Mouse (Mus musculus) left cerebral cortex, adult 2 months (tissue): Measurements from ENCODE around the gene Ier5l. TPM values are rescaled to one million over a fixed set of nuclear protein-coding genes. Genes with fewer than 3 reads are reported as not detected.
A peak's percentile ranks its signal among the peaks of the same experiment; 100 is the strongest.

Experiments used
- DNase-seq, 2 experiments: peaks; one replicate each; pipeline ENCODE4 v3.0.0; 2021 to 2022; ENCODE audit warnings: low spot score in 2 of 2, mixed read lengths in 1 of 2; ENCODE audit errors: extremely low spot score in 1 of 2
- H3K27ac ChIP-seq: fragments of 200-600 bp; 2 replicates; pipeline ENCODE4 v1.8.1; 2022
- H3K4me3 ChIP-seq: fragments of 200-600 bp; 2 replicates; pipeline ENCODE4 v1.8.1; 2022
- CTCF ChIP-seq: fragments of 200-600 bp; IDR thresholded peaks from 2 replicates; pipeline ENCODE4 v1.8.1; 2022; ENCODE audit warnings: antibody characterized with exemption, mild to moderate bottlenecking, moderate library complexity
- intact Hi-C: fragments of 180-260 bp; cut with DNase I; formaldehyde crosslinking; loops from one replicate; pipeline ENCODE4 v1.15.1; 2025
- total RNA-seq, 2 experiments: library from RNA; stranded (reverse); gene quantifications; 2 replicates each; pipeline ENCODE4 v1.2.3; 2021

The Ier5l gene
- total RNA-seq, 2 experiments from 2014 or later = 20.9 to 25.3 TPM

- DNase-seq = peak in 1 of 2 experiments; percentile 25
- Histone ChIP-seq H3K4me3 (no peak overlapping the region), H3K27ac (peak overlapping the region; percentile 24; the same call in 1 of the 2 replicates)
- intact Hi-C loops = no loop called here
- no peak for TF ChIP-seq CTCF
Measured at GRCm38 (mm10) chr2:30487597-30487996, 13.6 kb upstream of the Ier5l start.

- no peak for TF ChIP-seq CTCF
- intact Hi-C loops = no loop called here
- DNase-seq = no peak
- H3K4me3 ChIP-seq = no peak overlapping the region
- H3K27ac ChIP-seq = no peak overlapping the region
Measured at GRCm38 (mm10) chr2:30478526-30478925, 4.5 kb upstream of the Ier5l start.

- intact Hi-C loops = no loop called here
- no peak for TF ChIP-seq CTCF
- DNase-seq = no peak
- H3K27ac ChIP-seq = no peak overlapping the region
- H3K4me3 ChIP-seq = no peak overlapping the region
Measured at GRCm38 (mm10) chr2:30476241-30476640, 2.2 kb upstream of the Ier5l start.

- TF ChIP-seq CTCF = no peak
- intact Hi-C loops = no loop called here
- Histone ChIP-seq H3K27ac (no peak overlapping the region), H3K4me3 (no peak overlapping the region)
- no peak for DNase-seq
Measured at GRCm38 (mm10) chr2:30475457-30475856, 1.4 kb upstream of the Ier5l start.

GRCm38 (mm10) chr2:30474776-30475175, 757 bp upstream of the Ier5l start:
- no peak overlapping the region for H3K27ac ChIP-seq
- no peak for TF ChIP-seq CTCF
- DNase-seq = no peak
- no peak overlapping the region for H3K4me3 ChIP-seq
- intact Hi-C loops = loop anchor here (5.0 kb wide), 2 partner anchors 138 to 298 kb away; no protein-coding TSS in a partner anchor

GRCm38 (mm10) chr2:30473431-30474031, 488 bp downstream of the Ier5l start:
- DNase-seq = peak; percentile 68
- intact Hi-C loops = loop anchor here (1.0 to 5.0 kb wide), 4 partner anchors 120 to 299 kb away; no protein-coding TSS in a partner anchor
- no peak for TF ChIP-seq CTCF
- H3K4me3 ChIP-seq = peak overlapping the region; percentile 83
- H3K27ac ChIP-seq = peak overlapping the region; percentile 98

- peak overlapping the region; percentile 83 for H3K4me3 ChIP-seq
- TF ChIP-seq CTCF = no peak
- DNase-seq = peak; percentile 41 to 50
- intact Hi-C loops = loop anchor here (1.0 to 5.0 kb wide), 4 partner anchors 120 to 299 kb away; no protein-coding TSS in a partner anchor
- peak overlapping the region; percentile 98 for H3K27ac ChIP-seq
Measured at GRCm38 (mm10) chr2:30472731-30473351, 1.2 kb downstream of the Ier5l start.

GRCm38 (mm10) chr2:30471795-30472720, 2.0 kb downstream of the Ier5l start:
- peak; percentile 73 to 79 for DNase-seq
- no peak; the same call in 1 of the 2 replicates for TF ChIP-seq CTCF
- peak overlapping the region; percentile 98 for H3K27ac ChIP-seq
- intact Hi-C loops = loop anchor here (1.0 to 5.0 kb wide), 5 partner anchors 31 to 300 kb away; no protein-coding TSS in a partner anchor
- H3K4me3 ChIP-seq = peak overlapping the region; percentile 83

- intact Hi-C loops = loop anchor here (1.0 to 5.0 kb wide), 4 partner anchors 30 to 301 kb away; no protein-coding TSS in a partner anchor
- Histone ChIP-seq H3K27ac (peak overlapping the region; percentile 83), H3K4me3 (no peak overlapping the region)
- no peak for DNase-seq
- no peak for TF ChIP-seq CTCF
Measured at GRCm38 (mm10) chr2:30471051-30471450, 3.0 kb downstream of the Ier5l start.

GRCm38 (mm10) chr2:30470143-30470946, 3.7 kb downstream of the Ier5l start:
- peak; percentile 20 for TF ChIP-seq CTCF
- peak; percentile 62 to 65 for DNase-seq
- Histone ChIP-seq H3K27ac (peak overlapping the region; percentile 97), H3K4me3 (peak overlapping the region; percentile 56)
- intact Hi-C loops = loop anchor here (1.0 to 5.0 kb wide), 4 partner anchors 142 to 324 kb away; no protein-coding TSS in a partner anchor

- DNase-seq = peak; percentile 85
- intact Hi-C loops = loop anchor here (1.0 to 5.0 kb wide), 4 partner anchors 143 to 325 kb away; no protein-coding TSS in a partner anchor
- Histone ChIP-seq H3K27ac (peak overlapping the region; percentile 97), H3K4me3 (peak overlapping the region; percentile 56)
- TF ChIP-seq CTCF = peak; percentile 68
Measured at GRCm38 (mm10) chr2:30469796-30470142, 4.2 kb downstream of the Ier5l start.
